Mouse (Mus musculus): Measurements from ENCODE around the gene Ltb4r1. TPM values are rescaled to one million over a fixed set of nuclear protein-coding genes. Genes with fewer than 3 reads are reported as not detected.
A peak's percentile ranks its signal among the peaks of the same experiment; 100 is the strongest.
"Not testable (repeated sequence)": the region's sequence is repeated elsewhere in the genome, so short reads cannot be mapped to it uniquely, and the experiment has no call there.

Gene Ltb4r1
- polyA plus RNA-seq, 1 experiment: 3.0 TPM

- Histone ChIP-seq H3K9ac (ENCODE audit: low read depth, poor library complexity, severe bottlenecking) (peak overlapping the region; percentile 58; the same call in 1 of the 2 replicates), H3K9me3 (replicated peaks; ENCODE audit: control insufficient read depth, insufficient read depth, low read length, poor library complexity, severe bottlenecking) (no peaks in the 10 kb centered on the region), H3K36me3 (ENCODE audit: control insufficient read depth, insufficient read depth, low read length, poor library complexity, severe bottlenecking) (peaks cover 38% of the 10 kb centered on the region), H3K4me3 (ENCODE audit: low read depth, low read length) (no peak overlapping the region; the same call in 1 of the 2 replicates), H3K27me3 (ENCODE audit: control insufficient read depth, insufficient read depth, low read length, poor library complexity, severe bottlenecking) (no peaks in the 10 kb centered on the region), H3K4me1 (ENCODE audit: control insufficient read depth, insufficient read depth, low read length) (no peaks in the 10 kb centered on the region), H3K27ac (ENCODE audit: insufficient read depth, low read length) (no peak overlapping the region)
- no peak for TF ChIP-seq POLR2A (IDR thresholded peaks at IDR 0.05; ENCODE audit: insufficient read depth, low read length)
- no peak for TF ChIP-seq EP300 (IDR thresholded peaks at IDR 0.05; ENCODE audit: insufficient read depth, low read depth, low read length)
- no peak for TF ChIP-seq CTCF (IDR thresholded peaks at IDR 0.05; ENCODE audit: low read depth, low read length)
These were observed 18.5 kb upstream of the Ltb4r1 start for GRCm38 (mm10) chr14:55747051-55747847.

GRCm38 (mm10) chr14:55757566-55757965 is 8.2 kb upstream of the Ltb4r1 start:
- no peak overlapping the region for H3K27ac ChIP-seq (ENCODE audit: insufficient read depth, low read length)
- H3K9ac ChIP-seq (ENCODE audit: low read depth, poor library complexity, severe bottlenecking): no peak overlapping the region
- H3K4me3 ChIP-seq (ENCODE audit: low read depth, low read length): no peak overlapping the region
- H3K36me3 ChIP-seq (ENCODE audit: control insufficient read depth, insufficient read depth, low read length, poor library complexity, severe bottlenecking): peaks cover 15% of the 10 kb centered on the region
- no peaks in the 10 kb centered on the region for H3K9me3 ChIP-seq (replicated peaks; ENCODE audit: control insufficient read depth, insufficient read depth, low read length, poor library complexity, severe bottlenecking)
- no peaks in the 10 kb centered on the region for H3K4me1 ChIP-seq (ENCODE audit: control insufficient read depth, insufficient read depth, low read length)
- H3K27me3 ChIP-seq (ENCODE audit: control insufficient read depth, insufficient read depth, low read length, poor library complexity, severe bottlenecking): no peaks in the 10 kb centered on the region
- TF ChIP-seq CTCF (IDR thresholded peaks at IDR 0.05; ENCODE audit: low read depth, low read length) (no peak), EP300 (IDR thresholded peaks at IDR 0.05; ENCODE audit: insufficient read depth, low read depth, low read length) (no peak), POLR2A (IDR thresholded peaks at IDR 0.05; ENCODE audit: insufficient read depth, low read length) (no peak)

DNA sequence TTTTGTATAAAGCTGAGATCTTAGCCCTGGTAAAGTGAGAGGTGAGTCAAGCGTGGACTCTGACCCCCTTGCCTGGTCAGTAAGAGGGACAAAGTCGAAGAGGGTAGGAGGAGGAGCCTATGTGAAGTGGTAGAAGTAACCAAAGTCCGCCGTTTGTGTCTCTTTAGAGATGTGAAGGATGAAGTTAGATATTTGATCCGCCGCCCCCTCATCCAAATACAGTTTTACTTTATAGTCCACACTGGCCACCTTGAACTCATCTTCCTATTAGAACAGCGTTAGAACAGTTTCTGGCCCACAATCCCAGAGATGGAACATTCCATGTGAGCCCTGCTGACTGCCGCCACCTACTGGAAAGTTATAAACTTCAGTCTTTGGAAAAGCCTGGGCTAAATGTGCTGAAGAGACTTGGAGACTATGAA is 7.4 kb upstream of the Ltb4r1 start, which contains the start of gene Cideb:
TSS of gene Cideb (minus strand) at position 96 of the 422 bp plus-strand sequence.
- Histone ChIP-seq H3K9me3 (replicated peaks; ENCODE audit: control insufficient read depth, insufficient read depth, low read length, poor library complexity, severe bottlenecking) (no peaks in the 10 kb centered on the region), H3K27ac (ENCODE audit: insufficient read depth, low read length) (no peak within 1 kb of the TSS), H3K4me3 (ENCODE audit: low read depth, low read length) (no peak within 1 kb of the TSS), H3K27me3 (ENCODE audit: control insufficient read depth, insufficient read depth, low read length, poor library complexity, severe bottlenecking) (no peaks in the 10 kb centered on the region), H3K9ac (ENCODE audit: low read depth, poor library complexity, severe bottlenecking) (no peak within 1 kb of the TSS), H3K36me3 (ENCODE audit: control insufficient read depth, insufficient read depth, low read length, poor library complexity, severe bottlenecking) (peaks cover 7% of the 10 kb centered on the region), H3K4me1 (ENCODE audit: control insufficient read depth, insufficient read depth, low read length) (no peaks in the 10 kb centered on the region)
- TF ChIP-seq EP300 (IDR thresholded peaks at IDR 0.05; ENCODE audit: insufficient read depth, low read depth, low read length) (no peak), CTCF (IDR thresholded peaks at IDR 0.05; ENCODE audit: low read depth, low read length) (peak; percentile 31)

GRCm38 (mm10) chr14:55760156-55760555 is 5.6 kb upstream of the Ltb4r1 start:
- not testable (repeated sequence) for H3K9me3 ChIP-seq (replicated peaks; ENCODE audit: control insufficient read depth, insufficient read depth, low read length, poor library complexity, severe bottlenecking); H3K4me3 ChIP-seq (ENCODE audit: low read depth, low read length); H3K36me3 ChIP-seq (ENCODE audit: control insufficient read depth, insufficient read depth, low read length, poor library complexity, severe bottlenecking); H3K27me3 ChIP-seq (ENCODE audit: control insufficient read depth, insufficient read depth, low read length, poor library complexity, severe bottlenecking); H3K4me1 ChIP-seq (ENCODE audit: control insufficient read depth, insufficient read depth, low read length); H3K9ac ChIP-seq (ENCODE audit: low read depth, poor library complexity, severe bottlenecking); H3K27ac ChIP-seq (ENCODE audit: insufficient read depth, low read length)
- peak; percentile 69 for TF ChIP-seq CTCF (IDR thresholded peaks at IDR 0.05; ENCODE audit: low read depth, low read length)

DNA sequence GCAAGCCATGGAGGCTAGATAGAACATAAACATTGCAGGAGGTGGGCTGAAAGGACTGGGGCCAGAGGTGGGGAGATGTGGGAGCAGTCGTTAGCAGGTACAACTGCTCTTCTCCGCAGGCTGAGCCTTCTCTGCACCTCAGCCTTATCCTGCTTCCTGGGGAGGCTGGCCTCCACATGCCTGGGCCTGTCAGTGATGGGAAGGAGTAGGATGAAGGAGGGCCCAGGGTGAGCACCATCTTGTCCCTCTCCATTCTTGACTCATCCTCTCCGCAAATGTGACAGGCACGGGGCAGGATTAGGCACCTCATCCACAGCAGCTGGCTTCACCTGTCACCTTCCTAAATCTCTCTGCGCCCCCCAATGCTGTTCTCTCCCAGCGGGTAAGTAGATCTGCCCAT is 4.6 kb upstream of the Ltb4r1 start, which contains the start of gene Ltb4r2:
TSS of gene Ltb4r2 (plus strand) at position 266 of the 400 bp plus-strand sequence.
- no peak for TF ChIP-seq CTCF (IDR thresholded peaks at IDR 0.05; ENCODE audit: low read depth, low read length)
- no peak for TF ChIP-seq EP300 (IDR thresholded peaks at IDR 0.05; ENCODE audit: insufficient read depth, low read depth, low read length)
- no peak for TF ChIP-seq POLR2A (IDR thresholded peaks at IDR 0.05; ENCODE audit: insufficient read depth, low read length)
- Histone ChIP-seq H3K9me3 (replicated peaks; ENCODE audit: control insufficient read depth, insufficient read depth, low read length, poor library complexity, severe bottlenecking) (no peaks in the 10 kb centered on the region), H3K4me3 (ENCODE audit: low read depth, low read length) (peak within 1 kb of the TSS; percentile 56), H3K27me3 (ENCODE audit: control insufficient read depth, insufficient read depth, low read length, poor library complexity, severe bottlenecking) (no peaks in the 10 kb centered on the region), H3K36me3 (ENCODE audit: control insufficient read depth, insufficient read depth, low read length, poor library complexity, severe bottlenecking) (0 out of 2 replicates have a peak, but pooled peaks cover 2% of the 10 kb centered on the region), H3K27ac (ENCODE audit: insufficient read depth, low read length) (no peak within 1 kb of the TSS), H3K4me1 (ENCODE audit: control insufficient read depth, insufficient read depth, low read length) (no peaks in the 10 kb centered on the region), H3K9ac (ENCODE audit: low read depth, poor library complexity, severe bottlenecking) (peak within 1 kb of the TSS; percentile 76)
